Mouse (Mus musculus): Measurements from ENCODE around the gene Ufm1. TPM values are rescaled to one million over a fixed set of nuclear protein-coding genes. Genes with fewer than 3 reads are reported as not detected.

Gene Ufm1
- polyA plus RNA-seq, 1 experiment, result 50.2 TPM

- Histone ChIP-seq H3K27me3 (ENCODE audit: control insufficient read depth, insufficient read depth, low read length) (no peaks in the 10 kb centered on the region), H3K4me1 (ENCODE audit: control insufficient read depth, insufficient read depth, low read length) (no peaks in the 10 kb centered on the region), H3K4me3 (replicated peaks; ENCODE audit: insufficient read depth, low read depth, low read length) (no peak overlapping the region), H3K27ac (ENCODE audit: insufficient read depth, low read length) (no peak overlapping the region)
- DNase-seq, result no peak
- TF ChIP-seq CTCF (IDR thresholded peaks at IDR 0.05; ENCODE audit: borderline replicate concordance, insufficient read depth, low read depth, low read length) (no peak), POLR2A (IDR thresholded peaks at IDR 0.05; ENCODE audit: borderline replicate concordance, insufficient read depth, low read length) (no peak)
- 81% methylated on average over 4 of the region's 4 CpGs for WGBS
Observed at GRCm38 (mm10) chr3:53854261-53854660, 9.4 kb downstream of the Ufm1 start.

GRCm38 (mm10) chr3:53848262-53848661 lies 15.4 kb downstream of the Ufm1 start:
- no peaks in the 10 kb centered on the region for H3K27me3 ChIP-seq (ENCODE audit: control insufficient read depth, insufficient read depth, low read length)
- no peaks in the 10 kb centered on the region for H3K4me1 ChIP-seq (ENCODE audit: control insufficient read depth, insufficient read depth, low read length)
- no peak overlapping the region for H3K27ac ChIP-seq (ENCODE audit: insufficient read depth, low read length)
- H3K4me3 ChIP-seq (replicated peaks; ENCODE audit: insufficient read depth, low read depth, low read length), result no peak overlapping the region
- WGBS, result 80% methylated on average over 11 of the region's 11 CpGs
- no peak for DNase-seq
- no peak for TF ChIP-seq POLR2A (IDR thresholded peaks at IDR 0.05; ENCODE audit: borderline replicate concordance, insufficient read depth, low read length)
- TF ChIP-seq CTCF (IDR thresholded peaks at IDR 0.05; ENCODE audit: borderline replicate concordance, insufficient read depth, low read depth, low read length), result no peak

DNA sequence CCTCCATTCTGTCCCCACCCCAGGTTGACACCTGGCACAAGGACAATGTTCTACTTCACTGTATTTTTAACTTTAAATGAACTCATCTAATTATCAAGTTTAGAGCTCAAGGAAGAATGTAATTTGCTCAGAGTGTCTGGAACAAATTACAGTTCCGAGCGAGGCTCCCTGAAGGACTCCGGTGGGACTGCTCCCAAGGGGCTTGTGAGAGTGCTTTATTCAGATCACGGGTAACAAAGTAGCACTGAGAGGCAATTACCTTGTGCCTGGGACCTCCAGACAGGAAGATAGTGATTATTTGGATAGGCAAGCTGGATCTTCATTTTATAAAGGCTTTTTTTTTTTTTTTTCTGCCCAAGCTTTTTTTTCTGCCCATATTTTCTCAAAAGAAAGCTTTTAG lies 15.9 kb downstream of the Ufm1 start:
- Histone ChIP-seq H3K4me3 (replicated peaks; ENCODE audit: insufficient read depth, low read depth, low read length) (no peak overlapping the region), H3K27me3 (ENCODE audit: control insufficient read depth, insufficient read depth, low read length) (no peaks in the 10 kb centered on the region), H3K4me1 (ENCODE audit: control insufficient read depth, insufficient read depth, low read length) (no peaks in the 10 kb centered on the region), H3K27ac (ENCODE audit: insufficient read depth, low read length) (no peak overlapping the region)
- no peak for TF ChIP-seq CTCF (IDR thresholded peaks at IDR 0.05; ENCODE audit: borderline replicate concordance, insufficient read depth, low read depth, low read length)
- no peak for TF ChIP-seq POLR2A (IDR thresholded peaks at IDR 0.05; ENCODE audit: borderline replicate concordance, insufficient read depth, low read length)
- whole genome bisulfite sequencing, result 74% methylated on average over 4 of the region's 4 CpGs
- no peak for DNase-seq

GRCm38 (mm10) chr3:53846206-53846928 lies 17.3 kb downstream of the Ufm1 start:
- WGBS, result 56% methylated on average over 7 of the region's 7 CpGs
- no peak overlapping the region for H3K27ac ChIP-seq (ENCODE audit: insufficient read depth, low read length)
- H3K4me1 ChIP-seq (ENCODE audit: control insufficient read depth, insufficient read depth, low read length), result no peaks in the 10 kb centered on the region

DNA sequence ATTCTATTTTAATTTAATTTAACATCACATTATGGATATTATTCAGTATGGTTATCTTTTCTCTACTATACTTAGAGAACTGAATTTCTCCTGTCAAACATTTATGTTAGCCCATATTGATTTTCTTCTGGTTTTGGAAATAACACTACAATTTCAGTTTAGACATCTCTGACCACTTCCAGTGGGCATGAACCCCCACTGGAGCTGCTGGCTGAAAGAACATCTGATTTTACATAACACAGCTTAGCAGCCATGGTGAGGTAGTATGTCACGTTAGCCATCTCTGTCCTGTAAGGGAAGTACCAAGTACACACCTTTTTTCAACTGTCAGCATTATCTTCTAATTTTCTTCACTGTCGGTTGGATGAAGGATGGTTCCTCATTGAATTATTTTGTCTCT lies 18.8 kb downstream of the Ufm1 start, which contains the start of gene Gm10985:
Gene Gm10985, plus strand, starts transcription at position 301 of the 400 bp plus-strand sequence.
- 84% methylated on average over 2 of the region's 2 CpGs for WGBS
- no peak for DNase-seq
- no peak within 1 kb of the TSS for H3K4me3 ChIP-seq (replicated peaks; ENCODE audit: insufficient read depth, low read depth, low read length)
- no peaks in the 10 kb centered on the region for H3K27me3 ChIP-seq (ENCODE audit: control insufficient read depth, insufficient read depth, low read length)
- TF ChIP-seq CTCF (IDR thresholded peaks at IDR 0.05; ENCODE audit: borderline replicate concordance, insufficient read depth, low read depth, low read length) (no peak), POLR2A (IDR thresholded peaks at IDR 0.05; ENCODE audit: borderline replicate concordance, insufficient read depth, low read length) (no peak)
- H3K27ac ChIP-seq (ENCODE audit: insufficient read depth, low read length), result no peak within 1 kb of the TSS
- H3K4me1 ChIP-seq (ENCODE audit: control insufficient read depth, insufficient read depth, low read length), result no peaks in the 10 kb centered on the region

More at GRCm38 (mm10) chr3:53846206-53846928, 17.3 kb downstream of the Ufm1 start:
- Histone ChIP-seq H3K4me3 (replicated peaks; ENCODE audit: insufficient read depth, low read depth, low read length) (no peak overlapping the region), H3K27me3 (ENCODE audit: control insufficient read depth, insufficient read depth, low read length) (no peaks in the 10 kb centered on the region)
- no peak for DNase-seq
- TF ChIP-seq POLR2A (IDR thresholded peaks at IDR 0.05; ENCODE audit: borderline replicate concordance, insufficient read depth, low read length) (no peak), CTCF (IDR thresholded peaks at IDR 0.05; ENCODE audit: borderline replicate concordance, insufficient read depth, low read depth, low read length) (no peak)

GRCm38 (mm10) chr3:53834238-53834637 lies 29.4 kb downstream of the Ufm1 start:
- Histone ChIP-seq H3K27ac (ENCODE audit: insufficient read depth, low read length) (no peak overlapping the region), H3K27me3 (ENCODE audit: control insufficient read depth, insufficient read depth, low read length) (no peaks in the 10 kb centered on the region), H3K4me3 (replicated peaks; ENCODE audit: insufficient read depth, low read depth, low read length) (no peak overlapping the region), H3K4me1 (ENCODE audit: control insufficient read depth, insufficient read depth, low read length) (no peaks in the 10 kb centered on the region)
- 51% methylated on average over 2 of the region's 2 CpGs for WGBS
- DNase-seq, result no peak
- no peak for TF ChIP-seq POLR2A (IDR thresholded peaks at IDR 0.05; ENCODE audit: borderline replicate concordance, insufficient read depth, low read length)
- TF ChIP-seq CTCF (IDR thresholded peaks at IDR 0.05; ENCODE audit: borderline replicate concordance, insufficient read depth, low read depth, low read length), result no peak

- Histone ChIP-seq H3K27ac (ENCODE audit: insufficient read depth, low read length) (no peak overlapping the region), H3K4me1 (ENCODE audit: control insufficient read depth, insufficient read depth, low read length) (no peaks in the 10 kb centered on the region), H3K27me3 (ENCODE audit: control insufficient read depth, insufficient read depth, low read length) (no peaks in the 10 kb centered on the region), H3K4me3 (replicated peaks; ENCODE audit: insufficient read depth, low read depth, low read length) (no peak overlapping the region)
- no peak for DNase-seq
- WGBS, result 63% methylated on average over 7 of the region's 7 CpGs
- TF ChIP-seq CTCF (IDR thresholded peaks at IDR 0.05; ENCODE audit: borderline replicate concordance, insufficient read depth, low read depth, low read length) (no peak), POLR2A (IDR thresholded peaks at IDR 0.05; ENCODE audit: borderline replicate concordance, insufficient read depth, low read length) (no peak)
Observed at GRCm38 (mm10) chr3:53813421-53813977, 50.1 kb downstream of the Ufm1 start.

Other genes with a start within 250 kb of the Ufm1 start
- gene Frem2, start 206.5 kb downstream of the Ufm1 start, polyA plus RNA-seq (2012; rRNA removed), result 1.00 and 1.3 TPM in 2 replicates
- not detected in 2 replicates for gene Gm10985, start 18.7 kb downstream of the Ufm1 start, polyA plus RNA-seq (2012; rRNA removed)

Data from cerebellum, adult 2 months (tissue).